Mouse (Mus musculus) urinary bladder, postnatal 14 days (tissue): ENCODE measurements around the gene Gm13030.
"Not testable (repeated sequence)": the region's sequence is repeated elsewhere in the genome, so short reads cannot be mapped to it uniquely, and the experiment has no call there.

ENCODE experiments used
- DNase-seq: peaks from one replicate; pipeline ENCODE4 v3.0.0; 2021; ENCODE audit warnings: low spot score

Gm13030 gene

GRCm38 (mm10) chr4:138873864-138874263, at the start of gene Gm13030:
TSS of gene Gm13030 (minus strand) at chr4:138873964.
- no peak for DNase-seq

- peak; percentile 98 for DNase-seq
Measured at GRCm38 (mm10) chr4:138922131-138922459, 48.3 kb upstream of the Gm13030 start.

GRCm38 (mm10) chr4:138921254-138922130, 47.7 kb upstream of the Gm13030 start:
- DNase-seq: no peak

- no peak for DNase-seq
Measured at GRCm38 (mm10) chr4:138917282-138917681, 43.5 kb upstream of the Gm13030 start.

GRCm38 (mm10) chr4:138913797-138914196, 40.0 kb upstream of the Gm13030 start, which contains the start of gene Otud3:
TSS of gene Otud3 (minus strand) at chr4:138913945.
- DNase-seq: peak; percentile 94

GRCm38 (mm10) chr4:138913141-138913787, 39.5 kb upstream of the Gm13030 start:
- peak; percentile 36 for DNase-seq

GRCm38 (mm10) chr4:138905624-138906337, 32.0 kb upstream of the Gm13030 start:
- DNase-seq: no peak

GRCm38 (mm10) chr4:138899361-138899760, 25.6 kb upstream of the Gm13030 start:
- DNase-seq: no peak

- DNase-seq: not testable (repeated sequence)
Measured at GRCm38 (mm10) chr4:138893789-138894188, 20.0 kb upstream of the Gm13030 start.

- DNase-seq: peak; percentile 28
Measured at GRCm38 (mm10) chr4:138892655-138893054, 18.9 kb upstream of the Gm13030 start.

GRCm38 (mm10) chr4:138889635-138890034, 15.9 kb upstream of the Gm13030 start:
- peak; percentile 42 for DNase-seq

- no peak for DNase-seq
Measured at GRCm38 (mm10) chr4:138889165-138889564, 15.4 kb upstream of the Gm13030 start.

GRCm38 (mm10) chr4:138884261-138884660, 10.5 kb upstream of the Gm13030 start:
- DNase-seq: peak; percentile 91

- no peak for DNase-seq
Measured at GRCm38 (mm10) chr4:138882179-138882578, 8.4 kb upstream of the Gm13030 start.

GRCm38 (mm10) chr4:138880811-138881584, 7.2 kb upstream of the Gm13030 start:
- DNase-seq: no peak

- no peak for DNase-seq
Measured at GRCm38 (mm10) chr4:138879808-138880207, 6.0 kb upstream of the Gm13030 start.

GRCm38 (mm10) chr4:138878783-138879182, 5.0 kb upstream of the Gm13030 start:
- peak; percentile 35 for DNase-seq

GRCm38 (mm10) chr4:138877731-138878130, 4.0 kb upstream of the Gm13030 start, which contains the start of gene Pla2g2e:
TSS of gene Pla2g2e (plus strand) at chr4:138877942.
- peak; percentile 33 for DNase-seq

GRCm38 (mm10) chr4:138875986-138876385, 2.2 kb upstream of the Gm13030 start:
- DNase-seq: no peak

GRCm38 (mm10) chr4:138875275-138875674, 1.5 kb upstream of the Gm13030 start:
- DNase-seq: not testable (repeated sequence)

- no peak for DNase-seq
Measured at GRCm38 (mm10) chr4:138868666-138869065, 5.1 kb downstream of the Gm13030 start.

- peak; percentile 82 for DNase-seq
Measured at GRCm38 (mm10) chr4:138866413-138866812, 7.4 kb downstream of the Gm13030 start.
